Mouse (Mus musculus) T-helper 1 cell (primary cell): ENCODE measurements around the gene Trib3.

Source experiments
- in situ Hi-C: fragments of 300-600 bp; cut with MboI, MseI; formaldehyde crosslinking; loops from one replicate; pipeline ENCODE4 v1.15.1; 2025; ENCODE audit warnings: high pct_unique_total_duplicates

Gene Trib3

GRCm38 (mm10) chr2:152346776-152347465 lies 3.1 kb upstream of the Trib3 start:
- in situ Hi-C loops, result no loop called here

DNA sequence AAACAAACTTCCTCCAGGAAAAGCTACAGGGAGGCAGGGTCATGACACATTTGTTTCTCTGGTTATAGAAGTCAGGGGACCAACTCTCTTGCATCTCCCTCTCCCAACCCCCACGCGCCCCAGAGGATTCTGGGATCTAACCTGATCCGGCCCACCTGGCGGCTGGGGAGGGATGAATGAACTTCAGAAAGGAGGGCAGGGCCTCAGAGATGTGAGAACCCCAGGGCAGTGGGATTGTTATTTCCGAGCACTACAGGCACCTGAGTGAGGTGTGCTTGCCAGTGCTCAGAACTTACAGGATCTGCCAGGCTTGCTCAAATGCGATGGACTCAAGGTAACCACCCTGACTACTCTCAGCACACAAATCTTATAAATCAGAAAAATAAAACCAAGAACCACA lies 1.6 kb upstream of the Trib3 start:
- in situ Hi-C loops, result no loop called here

DNA sequence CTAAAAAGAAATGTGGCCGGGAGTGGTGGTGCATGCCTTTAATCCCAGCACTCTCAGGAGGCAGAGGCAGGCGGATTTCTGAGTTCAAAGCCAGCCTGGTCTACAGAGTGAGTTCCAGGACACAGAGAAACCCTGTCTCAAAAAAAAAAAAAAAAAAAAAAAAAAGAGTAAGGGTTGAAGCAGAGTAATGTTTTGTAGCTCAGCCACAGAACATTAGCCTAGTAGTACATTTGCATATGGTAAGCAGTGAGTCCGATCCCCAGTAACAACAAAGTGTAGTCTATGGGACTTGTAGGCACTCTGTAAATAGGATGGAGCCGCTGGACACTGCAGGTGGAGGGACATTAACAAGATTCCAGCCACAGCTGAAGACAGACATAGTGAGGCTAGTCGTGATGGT lies 1.1 kb upstream of the Trib3 start:
- in situ Hi-C loops, result no loop called here

GRCm38 (mm10) chr2:152344361-152344760 lies 529 bp upstream of the Trib3 start:
- in situ Hi-C loops, result no loop called here

- in situ Hi-C loops, result loop anchor here (5.0 to 10.0 kb wide), 3 partner anchors 42 to 365 kb away; partner anchors contain the start of gene Csnk2a1
These were observed 4.1 kb downstream of the Trib3 start for GRCm38 (mm10) chr2:152339631-152340179.

DNA sequence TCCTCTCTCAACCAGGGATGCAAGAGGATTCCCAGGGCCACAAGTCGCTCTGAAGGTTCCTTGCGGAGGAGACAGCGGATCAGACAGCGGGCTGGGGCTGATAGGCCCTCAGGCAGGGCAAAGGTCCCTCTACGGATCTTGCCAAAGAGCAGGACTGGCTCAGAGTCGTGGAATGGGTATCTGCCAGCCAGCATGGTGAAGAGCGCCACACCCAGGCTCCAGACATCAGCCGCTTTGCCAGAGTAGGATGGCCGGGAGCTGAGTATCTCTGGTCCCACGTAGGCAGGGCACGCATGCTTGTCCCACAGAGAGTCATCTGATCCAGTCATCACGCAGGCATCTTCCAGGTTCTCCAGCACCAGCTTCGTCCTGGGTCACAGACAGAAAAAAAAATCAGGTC lies 5.5 kb downstream of the Trib3 start:
- in situ Hi-C loops, result loop anchor here (5.0 to 10.0 kb wide), 3 partner anchors 41 to 364 kb away; partner anchors contain the start of gene Csnk2a1

- in situ Hi-C loops, result loop anchor here (5.0 to 10.0 kb wide), 3 partner anchors 40 to 363 kb away; partner anchors contain the start of gene Csnk2a1
These were observed 6.1 kb downstream of the Trib3 start for GRCm38 (mm10) chr2:152337591-152338212.

DNA sequence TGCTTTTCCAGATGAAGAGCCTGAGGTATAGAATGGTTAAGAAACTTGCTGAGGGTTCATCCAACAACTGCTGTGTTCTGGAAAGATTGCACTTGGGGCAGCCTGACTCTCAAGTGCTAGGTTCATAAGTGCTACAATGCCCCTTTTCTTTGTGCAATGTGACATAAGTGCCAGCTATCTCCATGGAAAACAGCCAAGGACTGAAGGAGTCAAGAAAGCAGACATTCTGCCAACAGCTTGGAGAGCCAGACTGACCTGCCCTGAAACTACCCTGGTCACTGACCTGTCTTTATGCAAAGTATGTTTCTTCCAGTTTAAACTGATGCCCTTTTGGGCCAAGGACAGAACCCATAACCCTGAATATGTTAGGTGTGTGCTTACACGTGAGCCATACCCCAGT lies 7.0 kb downstream of the Trib3 start:
- in situ Hi-C loops, result loop anchor here (5.0 to 10.0 kb wide), 3 partner anchors 40 to 362 kb away; partner anchors contain the start of gene Csnk2a1

- in situ Hi-C loops, result loop anchor here (5.0 to 10.0 kb wide), 3 partner anchors 38 to 361 kb away; partner anchors contain the start of gene Csnk2a1
These were observed 8.5 kb downstream of the Trib3 start for GRCm38 (mm10) chr2:152335289-152335820.

DNA sequence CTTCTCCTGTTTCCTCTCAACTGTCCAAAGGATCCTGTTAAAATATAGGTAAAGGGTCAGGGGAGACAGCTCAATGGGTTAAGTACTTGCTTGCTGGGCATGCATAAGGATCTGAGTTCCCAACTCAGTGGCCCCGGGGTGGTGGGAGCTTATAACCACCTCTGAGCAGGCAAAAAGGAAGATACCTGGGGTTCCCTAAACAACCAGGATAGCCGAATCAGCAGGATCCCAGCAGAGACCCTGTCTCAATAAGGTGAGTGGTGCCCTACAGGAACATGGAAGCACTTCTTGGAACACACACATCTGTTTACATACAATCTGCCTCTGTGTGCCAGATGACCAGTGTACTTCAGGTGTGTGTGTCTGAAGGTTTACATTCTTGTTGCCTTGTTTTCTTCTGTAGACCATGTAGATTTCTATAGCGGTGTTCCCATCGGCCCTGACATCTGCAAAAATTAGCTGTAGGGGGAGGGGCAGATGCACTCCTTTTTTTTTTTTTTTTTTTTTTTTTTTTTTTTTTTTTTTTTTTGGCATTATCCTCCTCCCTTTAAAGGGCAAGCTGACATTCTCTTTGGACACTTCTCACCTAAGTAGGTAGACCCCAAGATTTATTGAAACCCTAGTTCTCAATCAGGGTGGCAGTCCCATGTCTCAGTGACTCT lies 10.4 kb downstream of the Trib3 start:
- in situ Hi-C loops, result loop anchor here (10.0 kb wide), 1 partner anchor 359 kb away; no protein-coding TSS in a partner anchor

GRCm38 (mm10) chr2:152332101-152332825 lies 11.6 kb downstream of the Trib3 start, which contains the start of gene Rbck1:
Rbck1 (minus strand) TSS chr2:152332653.
- in situ Hi-C loops, result loop anchor here (10.0 kb wide), 1 partner anchor 357 kb away; no protein-coding TSS in a partner anchor

DNA sequence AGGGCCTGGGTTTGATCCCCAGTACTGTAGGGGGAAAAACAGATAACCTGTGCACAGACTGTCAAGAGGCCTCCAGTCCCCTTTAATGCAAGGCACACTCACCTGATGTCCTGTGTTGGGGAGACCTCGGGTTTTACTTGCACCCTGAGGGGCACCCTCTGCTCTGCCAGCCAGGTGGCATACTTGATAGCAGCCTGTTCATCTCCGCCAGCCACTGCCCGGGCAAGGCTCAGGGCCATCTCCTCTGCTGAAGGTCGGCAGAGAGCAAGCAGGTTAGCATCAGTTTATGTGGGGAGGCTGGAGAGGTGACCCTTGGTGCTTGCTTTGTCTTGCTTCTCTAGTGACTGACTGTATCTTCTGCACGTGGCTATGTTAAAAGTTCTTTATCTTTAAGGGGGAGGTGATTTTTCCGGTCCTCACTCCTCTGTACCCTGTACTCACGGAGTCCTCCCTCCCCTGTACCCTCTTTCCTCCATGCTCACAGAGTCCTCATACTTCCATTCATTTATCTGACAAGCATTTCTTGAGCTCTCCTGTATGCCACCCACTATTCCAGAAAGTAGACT lies 12.9 kb downstream of the Trib3 start:
- in situ Hi-C loops, result loop anchor here (10.0 kb wide), 1 partner anchor 356 kb away; no protein-coding TSS in a partner anchor

DNA sequence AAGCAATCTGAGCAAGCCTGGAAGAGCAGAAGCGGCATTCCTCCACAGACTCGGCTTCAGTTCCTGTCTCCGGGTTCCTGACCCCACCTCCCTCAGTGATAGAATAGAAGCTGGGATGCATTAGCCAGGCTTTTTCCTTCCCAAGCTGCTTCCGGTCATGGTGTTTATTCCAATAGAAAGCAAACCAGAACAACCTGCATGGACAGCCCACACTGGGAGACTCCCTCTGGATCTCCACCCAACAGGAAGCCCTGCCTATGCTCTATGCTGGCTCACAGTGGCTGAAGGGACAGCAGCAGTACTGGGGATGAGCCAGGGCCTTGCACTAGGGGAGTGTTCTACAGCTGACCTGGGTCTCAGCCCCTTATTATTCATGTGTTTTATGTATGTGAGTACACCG lies 15.9 kb downstream of the Trib3 start:
- in situ Hi-C loops, result no loop called here

DNA sequence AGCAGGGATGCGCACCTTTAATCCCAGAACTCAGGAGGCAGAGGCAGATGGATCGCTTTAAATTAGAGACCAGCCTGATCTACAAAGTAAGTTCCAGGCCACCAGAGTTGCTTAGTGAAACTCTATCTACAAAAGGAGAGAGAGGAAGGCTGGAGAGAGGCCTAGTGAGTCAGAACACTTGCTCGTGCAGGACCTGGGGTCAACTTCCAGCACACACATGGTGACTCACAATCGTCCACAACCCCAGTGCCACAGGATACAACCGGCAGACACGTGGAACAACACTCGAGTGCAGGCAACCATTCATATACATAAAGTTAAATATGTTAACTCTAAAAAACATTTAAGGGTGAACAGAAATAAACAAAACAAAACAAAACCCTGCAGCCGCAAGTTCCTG lies 17.2 kb downstream of the Trib3 start:
- in situ Hi-C loops, result no loop called here

DNA sequence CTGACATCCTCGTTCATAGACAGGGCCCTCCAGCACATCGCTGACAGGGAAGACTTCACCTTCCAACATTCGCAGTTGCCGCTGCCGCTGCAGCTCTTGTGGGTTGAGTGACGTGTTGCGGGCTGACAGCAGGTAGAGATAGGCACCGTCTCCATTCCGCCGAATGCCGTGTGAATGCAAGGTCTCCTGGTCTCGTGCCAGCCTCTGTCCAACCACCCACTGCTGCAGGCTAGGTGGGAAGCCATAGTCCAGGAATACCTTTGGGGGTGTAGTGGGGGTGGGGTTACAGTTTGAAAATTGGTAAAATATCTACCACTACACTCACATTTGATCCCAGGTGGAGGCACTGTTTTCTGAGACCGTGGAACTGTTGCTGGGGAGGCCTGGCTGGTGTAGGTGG lies 17.7 kb downstream of the Trib3 start:
- in situ Hi-C loops, result no loop called here

DNA sequence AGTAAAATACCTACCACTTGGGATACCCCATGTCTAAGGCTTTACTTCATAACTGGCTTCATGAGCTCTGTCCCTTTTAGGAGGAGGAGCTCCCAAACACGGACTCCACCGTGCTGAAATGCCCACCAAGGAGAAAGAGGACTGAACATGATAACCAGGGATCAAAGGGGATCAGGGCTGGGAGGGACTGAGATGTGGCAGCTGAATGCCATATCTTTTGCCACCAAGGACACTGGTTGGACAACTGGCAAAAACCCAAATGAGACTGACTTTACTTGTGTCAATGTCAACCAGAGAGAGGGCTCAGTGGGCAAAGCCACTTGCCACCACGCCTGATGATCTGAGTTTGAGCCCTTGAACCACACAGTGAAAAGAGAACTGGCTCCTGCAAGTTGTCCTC lies 19.0 kb downstream of the Trib3 start:
- in situ Hi-C loops, result no loop called here

- in situ Hi-C loops, result no loop called here
These were observed 19.9 kb downstream of the Trib3 start for GRCm38 (mm10) chr2:152323971-152324370.

- in situ Hi-C loops, result no loop called here
These were observed 21.6 kb downstream of the Trib3 start for GRCm38 (mm10) chr2:152322198-152322597.

- in situ Hi-C loops, result no loop called here
These were observed 22.3 kb downstream of the Trib3 start for GRCm38 (mm10) chr2:152321558-152321957.

- in situ Hi-C loops, result no loop called here
These were observed 26.8 kb downstream of the Trib3 start for GRCm38 (mm10) chr2:152317054-152317453.

DNA sequence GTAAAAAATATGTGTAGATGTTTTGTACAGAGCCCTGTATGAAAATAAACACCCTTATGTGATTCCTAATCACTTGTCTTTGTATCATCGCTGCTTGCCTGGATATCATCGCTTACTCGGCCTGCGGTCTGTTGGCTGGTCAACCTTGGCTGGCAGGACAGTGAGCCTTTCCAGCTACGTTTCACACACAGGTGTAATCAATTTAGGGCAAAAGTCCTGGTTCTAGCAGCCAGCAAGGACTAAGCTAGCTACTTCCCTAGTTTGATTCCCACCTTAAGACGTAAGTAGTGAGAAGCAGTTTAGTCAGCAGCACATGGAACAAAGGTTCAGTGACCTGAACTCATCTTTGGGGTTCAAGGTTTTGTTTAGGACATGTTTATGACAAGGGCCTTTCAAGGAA lies 29.9 kb downstream of the Trib3 start:
- in situ Hi-C loops, result no loop called here
